Mouse (Mus musculus): ENCODE data around the gene Cpb1. TPM values are rescaled to one million over a fixed set of nuclear protein-coding genes. Genes with fewer than 3 reads are reported as not detected.

The Cpb1 gene
- total and polyA plus RNA-seq, 2 experiments from 2014 or later = 0.07 TPM; not detected in 1

DNA sequence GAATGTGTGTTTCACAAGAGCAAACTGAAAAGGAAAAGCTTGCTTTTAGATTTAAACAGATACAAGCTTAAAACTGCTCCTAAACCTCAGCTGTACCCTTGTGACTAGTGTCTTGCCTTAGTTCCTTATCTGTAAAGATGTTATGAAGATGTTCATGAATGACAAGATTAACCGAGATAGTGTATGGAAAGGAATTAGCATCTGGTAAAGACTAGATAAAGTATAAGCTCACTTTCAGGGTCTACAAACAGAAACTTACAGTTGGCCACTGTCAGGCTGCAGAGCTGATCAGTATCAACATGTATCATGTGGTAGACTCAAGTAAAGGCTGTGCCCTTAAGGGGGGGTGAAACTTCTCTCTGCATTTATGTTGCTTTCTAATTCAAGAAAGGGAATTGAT lies 31.6 kb downstream of the Cpb1 start:
- no peaks in the 10 kb centered on the region for H3K36me3 ChIP-seq (replicated peaks; ENCODE audit: control insufficient read depth, insufficient read depth, low read length)
- 66% methylated on average over 1 of the region's 1 CpGs for WGBS

DNA sequence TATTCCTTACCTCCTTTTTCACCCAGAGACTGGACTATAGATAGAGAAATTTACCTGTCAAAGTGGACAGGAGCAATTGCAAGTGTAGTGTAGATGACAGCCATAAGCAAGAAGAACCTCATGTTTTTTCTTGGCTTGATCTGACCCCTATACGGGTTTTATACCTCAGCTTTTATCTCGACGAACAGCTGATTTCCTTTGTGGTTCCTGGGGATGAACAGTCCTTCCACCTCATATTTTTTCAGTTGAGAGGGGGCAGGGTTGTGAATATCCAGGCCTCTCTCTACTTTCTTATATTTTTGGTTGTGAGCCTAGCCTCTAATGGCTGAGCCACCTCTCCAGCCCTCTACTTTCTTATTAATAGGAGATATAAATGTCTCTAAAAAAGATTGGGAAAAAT lies 33.5 kb downstream of the Cpb1 start, which contains the start of gene Cpa3:
TSS of gene Cpa3 (minus strand) at position 132 of the 400 bp plus-strand sequence.
- no peaks in the 10 kb centered on the region for H3K27me3 ChIP-seq (ENCODE audit: control insufficient read depth, insufficient read depth, low read length)
- no peaks in the 10 kb centered on the region for H3K9me3 ChIP-seq (replicated peaks; ENCODE audit: control insufficient read depth, low read length)
- no peak within 1 kb of the TSS for H3K27ac ChIP-seq (ENCODE audit: low read depth)
- DNase-seq (ENCODE audit: low spot score) = no peak
- no peak within 1 kb of the TSS for H3K9ac ChIP-seq (replicated peaks; ENCODE audit: low read depth, low read length)
- H3K4me1 ChIP-seq (ENCODE audit: control insufficient read depth, insufficient read depth) = no peaks in the 10 kb centered on the region
- WGBS = 63% methylated on average over 3 of the region's 3 CpGs
- TF ChIP-seq EP300 (IDR thresholded peaks at IDR 0.05; ENCODE audit: low read depth) (no peak), CTCF (IDR thresholded peaks at IDR 0.05; ENCODE audit: low read depth) (no peak)
- no peaks in the 10 kb centered on the region for H3K36me3 ChIP-seq (replicated peaks; ENCODE audit: control insufficient read depth, insufficient read depth, low read length)
- no peak for ATAC-seq (ENCODE audit: insufficient read depth, low read depth)
- H3K4me3 ChIP-seq (ENCODE audit: low read depth, low read length) = no peak within 1 kb of the TSS
- no peak within 1 kb of the TSS for H3K4me2 ChIP-seq (ENCODE audit: low read depth, low read length)

More for the DNA sequence above, 31.6 kb downstream of the Cpb1 start:
- Histone ChIP-seq H3K4me2 (ENCODE audit: low read depth, low read length) (no peak overlapping the region), H3K4me1 (ENCODE audit: control insufficient read depth, insufficient read depth) (no peaks in the 10 kb centered on the region), H3K27ac (ENCODE audit: low read depth) (no peak overlapping the region), H3K27me3 (ENCODE audit: control insufficient read depth, insufficient read depth, low read length) (no peaks in the 10 kb centered on the region), H3K4me3 (ENCODE audit: low read depth, low read length) (no peak overlapping the region), H3K9me3 (replicated peaks; ENCODE audit: control insufficient read depth, low read length) (no peaks in the 10 kb centered on the region), H3K9ac (replicated peaks; ENCODE audit: low read depth, low read length) (no peak overlapping the region)
- TF ChIP-seq EP300 (IDR thresholded peaks at IDR 0.05; ENCODE audit: low read depth) (no peak), CTCF (IDR thresholded peaks at IDR 0.05; ENCODE audit: low read depth) (no peak)
- ATAC-seq (ENCODE audit: insufficient read depth, low read depth) = no peak
- DNase-seq (ENCODE audit: low spot score) = no peak

GRCm38 (mm10) chr3:20239741-20240140 lies 35.8 kb downstream of the Cpb1 start:
- H3K36me3 ChIP-seq (replicated peaks; ENCODE audit: control insufficient read depth, insufficient read depth, low read length) = no peaks in the 10 kb centered on the region
- DNase-seq (ENCODE audit: low spot score) = no peak
- H3K4me3 ChIP-seq (ENCODE audit: low read depth, low read length) = no peak overlapping the region
- H3K9ac ChIP-seq (replicated peaks; ENCODE audit: low read depth, low read length) = no peak overlapping the region
- H3K27me3 ChIP-seq (ENCODE audit: control insufficient read depth, insufficient read depth, low read length) = no peaks in the 10 kb centered on the region
- WGBS = 84% methylated on average over 3 of the region's 3 CpGs
- H3K27ac ChIP-seq (ENCODE audit: low read depth) = no peak overlapping the region
- ATAC-seq (ENCODE audit: insufficient read depth, low read depth) = no peak
- no peaks in the 10 kb centered on the region for H3K9me3 ChIP-seq (replicated peaks; ENCODE audit: control insufficient read depth, low read length)
- H3K4me2 ChIP-seq (ENCODE audit: low read depth, low read length) = no peak overlapping the region
- H3K4me1 ChIP-seq (ENCODE audit: control insufficient read depth, insufficient read depth) = no peaks in the 10 kb centered on the region
- TF ChIP-seq CTCF (IDR thresholded peaks at IDR 0.05; ENCODE audit: low read depth) (no peak), EP300 (IDR thresholded peaks at IDR 0.05; ENCODE audit: low read depth) (no peak)

GRCm38 (mm10) chr3:20236965-20237364 lies 38.6 kb downstream of the Cpb1 start:
- Histone ChIP-seq H3K9ac (replicated peaks; ENCODE audit: low read depth, low read length) (no peak overlapping the region), H3K36me3 (replicated peaks; ENCODE audit: control insufficient read depth, insufficient read depth, low read length) (no peaks in the 10 kb centered on the region), H3K27ac (ENCODE audit: low read depth) (no peak overlapping the region), H3K4me2 (ENCODE audit: low read depth, low read length) (no peak overlapping the region), H3K27me3 (ENCODE audit: control insufficient read depth, insufficient read depth, low read length) (no peaks in the 10 kb centered on the region), H3K4me3 (ENCODE audit: low read depth, low read length) (no peak overlapping the region), H3K9me3 (replicated peaks; ENCODE audit: control insufficient read depth, low read length) (no peaks in the 10 kb centered on the region), H3K4me1 (ENCODE audit: control insufficient read depth, insufficient read depth) (no peaks in the 10 kb centered on the region)
- 28% methylated on average over 1 of the region's 1 CpGs for WGBS
- no peak for ATAC-seq (ENCODE audit: insufficient read depth, low read depth)
- TF ChIP-seq EP300 (IDR thresholded peaks at IDR 0.05; ENCODE audit: low read depth) (no peak), CTCF (IDR thresholded peaks at IDR 0.05; ENCODE audit: low read depth) (no peak)
- DNase-seq (ENCODE audit: low spot score) = no peak

DNA sequence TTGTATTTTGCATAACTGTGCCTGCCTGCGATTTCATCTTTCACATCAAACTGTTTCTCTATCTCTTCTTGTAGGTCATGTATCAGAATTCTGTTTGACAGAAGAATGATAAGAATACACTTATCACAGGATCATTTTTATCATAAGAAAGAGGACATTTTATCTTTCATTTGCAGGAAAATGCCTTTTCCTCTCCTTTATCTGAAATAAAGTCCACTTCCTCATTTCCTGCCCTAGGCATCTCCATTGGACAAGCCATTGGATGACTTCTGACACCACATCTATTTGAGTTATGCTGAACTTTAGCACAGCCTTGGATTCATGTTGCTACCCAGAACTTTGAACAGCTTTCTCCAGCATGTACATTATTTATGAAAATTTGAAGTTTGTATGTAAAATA lies 46.5 kb downstream of the Cpb1 start:
- Histone ChIP-seq H3K4me2 (ENCODE audit: low read depth, low read length) (no peak overlapping the region), H3K4me3 (ENCODE audit: low read depth, low read length) (no peak overlapping the region), H3K4me1 (ENCODE audit: control insufficient read depth, insufficient read depth) (no peaks in the 10 kb centered on the region), H3K9me3 (replicated peaks; ENCODE audit: control insufficient read depth, low read length) (no peaks in the 10 kb centered on the region), H3K27me3 (ENCODE audit: control insufficient read depth, insufficient read depth, low read length) (no peaks in the 10 kb centered on the region), H3K36me3 (replicated peaks; ENCODE audit: control insufficient read depth, insufficient read depth, low read length) (no peaks in the 10 kb centered on the region), H3K9ac (replicated peaks; ENCODE audit: low read depth, low read length) (no peak overlapping the region), H3K27ac (ENCODE audit: low read depth) (no peak overlapping the region)
- 73% methylated on average over 1 of the region's 1 CpGs for WGBS
- DNase-seq (ENCODE audit: low spot score) (no peak), ATAC-seq (ENCODE audit: insufficient read depth, low read depth) (no peak)
- TF ChIP-seq EP300 (IDR thresholded peaks at IDR 0.05; ENCODE audit: low read depth) (no peak), CTCF (IDR thresholded peaks at IDR 0.05; ENCODE audit: low read depth) (no peak)

DNA sequence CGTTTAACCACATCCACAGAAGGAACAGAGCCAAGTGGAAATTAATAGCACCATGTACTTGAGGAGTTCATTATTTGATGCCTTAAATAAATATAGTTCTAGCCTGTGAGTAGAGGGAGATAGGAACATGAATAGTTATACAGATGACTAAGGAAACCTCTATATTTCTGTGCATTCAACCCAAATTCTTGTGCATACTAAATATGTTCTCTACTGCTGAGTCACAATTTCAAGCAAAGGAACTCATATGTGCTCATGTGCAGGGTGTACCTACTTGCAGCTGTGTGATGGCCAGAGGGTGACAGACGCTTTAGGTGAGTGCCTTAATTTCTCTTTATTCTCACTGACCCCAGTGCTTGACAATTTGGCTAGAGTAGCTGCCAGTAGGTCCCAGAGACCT lies 50.1 kb downstream of the Cpb1 start:
- Histone ChIP-seq H3K36me3 (replicated peaks; ENCODE audit: control insufficient read depth, insufficient read depth, low read length) (no peaks in the 10 kb centered on the region), H3K27ac (ENCODE audit: low read depth) (no peak overlapping the region), H3K4me1 (ENCODE audit: control insufficient read depth, insufficient read depth) (no peaks in the 10 kb centered on the region), H3K9me3 (replicated peaks; ENCODE audit: control insufficient read depth, low read length) (no peaks in the 10 kb centered on the region), H3K9ac (replicated peaks; ENCODE audit: low read depth, low read length) (no peak overlapping the region), H3K4me2 (ENCODE audit: low read depth, low read length) (no peak overlapping the region), H3K4me3 (ENCODE audit: low read depth, low read length) (no peak overlapping the region), H3K27me3 (ENCODE audit: control insufficient read depth, insufficient read depth, low read length) (no peaks in the 10 kb centered on the region)
- DNase-seq (ENCODE audit: low spot score) = no peak
- TF ChIP-seq EP300 (IDR thresholded peaks at IDR 0.05; ENCODE audit: low read depth) = no peak
- no peak for TF ChIP-seq CTCF (IDR thresholded peaks at IDR 0.05; ENCODE audit: low read depth)
- 60% methylated on average over 2 of the region's 2 CpGs for WGBS
- ATAC-seq (ENCODE audit: insufficient read depth, low read depth) = no peak
